Mouse (Mus musculus): ENCODE measurements around the gene Ptpn4.

DNA sequence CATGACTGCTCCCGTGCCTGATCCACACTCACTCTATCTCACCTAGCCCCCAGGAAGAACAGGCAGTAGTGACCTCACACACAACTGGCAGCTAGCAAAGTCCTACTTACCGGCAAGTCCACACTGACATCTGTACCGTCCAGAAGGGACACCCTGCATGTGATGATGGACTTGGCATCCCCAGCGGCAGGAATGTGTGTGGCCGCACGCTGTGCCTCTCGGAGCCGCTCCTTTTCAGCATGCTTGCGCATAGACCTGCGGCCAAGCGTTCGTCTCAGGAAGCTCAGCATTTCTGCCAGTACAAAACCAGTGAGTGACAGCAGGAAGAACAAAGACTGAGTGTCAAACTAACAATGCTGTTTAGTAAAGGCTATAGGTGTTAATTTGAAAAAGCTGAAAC, 195.0 kb downstream of the Ptpn4 start:
- TF ChIP-seq GATA1 (IDR thresholded peaks at IDR 0.05; ENCODE audit: low read length), result no peak
- TF ChIP-seq TAL1 (IDR thresholded peaks at IDR 0.05; ENCODE audit: low read length), result no peak; the same call in 2 of the 3 replicates

Measured in erythroblast, embryonic 14.5 days (primary cell).